In genomic region chr10:28696032-28696431, GRCm38 (mm10) we compare ENCODE assay signal across 31 mouse cellular contexts. TPM values are rescaled to one million over a fixed set of nuclear protein-coding genes. Genes with fewer than 3 reads are reported as not detected.
"Had no signal": no experiment of that assay in that cellular context is flagged by ENCODE, and none has a peak within 500 bp of the region (broad histone marks: within the 10 kb centered on the region; RNA-seq: fewer than 3 reads in every experiment).

No protein-coding gene starts in this region.

- H3K36me3 ChIP-seq: heart, embryonic 13.5 days; heart, embryonic 15.5 days; hindbrain, embryonic 12.5 days; intestine, embryonic 15.5 days; limb, embryonic 10.5 days; limb, embryonic 12.5 days; liver, embryonic 13.5 days had no signal

- H3K27me3 ChIP-seq: heart, embryonic 13.5 days; heart, embryonic 15.5 days; hindbrain, embryonic 12.5 days; intestine, embryonic 15.5 days; limb, embryonic 12.5 days; liver, embryonic 13.5 days had no signal

- H3K4me3 ChIP-seq: gastrocnemius, adult 2 months; heart, adult 2 months; heart, embryonic 13.5 days; heart, embryonic 15.5 days; hindbrain, embryonic 12.5 days; intestine, embryonic 15.5 days; layer of hippocampus, adult 2 months; limb, embryonic 10.5 days; limb, embryonic 12.5 days; liver, embryonic 13.5 days had no signal

- H3K9ac ChIP-seq: heart, embryonic 13.5 days; heart, embryonic 15.5 days; hindbrain, embryonic 12.5 days; hindbrain, embryonic 14.5 days; intestine, embryonic 15.5 days; limb, embryonic 12.5 days; liver, embryonic 13.5 days had no signal

- H3K4me1 ChIP-seq: heart, embryonic 13.5 days; heart, embryonic 15.5 days; hindbrain, embryonic 12.5 days; intestine, embryonic 15.5 days; limb, embryonic 10.5 days; limb, embryonic 12.5 days; liver, embryonic 13.5 days had no signal

- H3K9me3 ChIP-seq: heart, embryonic 13.5 days; heart, embryonic 15.5 days; hindbrain, embryonic 12.5 days; intestine, embryonic 15.5 days; limb, embryonic 10.5 days; limb, embryonic 12.5 days; liver, embryonic 13.5 days had no signal

- ATAC-seq: hindbrain, embryonic 16.5 days; inflammation-experienced regulatory T-cells, adult 6 months; intestine, embryonic 15.5 days; intestine, postnatal 0 days had no signal

- H3K27ac ChIP-seq: gastrocnemius, adult 2 months; heart, adult 2 months; heart, embryonic 13.5 days; heart, embryonic 15.5 days; hindbrain, embryonic 12.5 days; hindbrain, embryonic 14.5 days; intestine, embryonic 15.5 days; layer of hippocampus, adult 2 months; limb, embryonic 10.5 days; limb, embryonic 12.5 days; liver, embryonic 13.5 days had no signal

- H3K4me2 ChIP-seq: heart, embryonic 11.5 days; heart, embryonic 13.5 days; heart, embryonic 15.5 days; hindbrain, embryonic 12.5 days; hindbrain, embryonic 14.5 days; intestine, embryonic 15.5 days; limb, embryonic 12.5 days; liver, embryonic 11.5 days; liver, embryonic 13.5 days had no signal

- DNase-seq: gastrocnemius, adult 2 months; gastrocnemius, postnatal 14 days; gastrocnemius, postnatal 36 days; heart, adult 11 months; heart, adult 2 months; heart, postnatal 14 days; heart, postnatal 36 days; kidney, adult 18-20 months; kidney, adult 8-10 months; kidney, postnatal 10 days; kidney, postnatal 25 days; kidney, postnatal 4 days; liver; liver, embryonic 13.5 days had no signal

RNA-seq across cellular contexts. Expression of gene Themis, which starts 27.9 kb away (rescaled TPM):
- polyA plus RNA-seq: gonadal fat pad, adult 2 months; heart, embryonic 11.5 days; heart, postnatal 0 days; hindbrain, embryonic 12.5 days; hindbrain, embryonic 14.5 days; hindbrain, embryonic 16.5 days; kidney, embryonic 14.5 days; kidney, embryonic 16.5 days; limb, embryonic 10.5 days; limb, embryonic 12.5 days; liver, embryonic 11.5 days had no signal
